Comparison of ENCODE assay signal across 18 mouse cellular contexts in genomic region chr14:77509042-77509441, GRCm38 (mm10).
"Had no signal": no experiment of that assay in that cellular context is flagged by ENCODE, and none has a peak within 500 bp of the region (broad histone marks: within the 10 kb centered on the region; RNA-seq: fewer than 3 reads in every experiment).

No protein-coding gene starts in this region.

- ATAC-seq: midbrain, embryonic 16.5 days had no signal

- H3K4me3 ChIP-seq: midbrain, embryonic 10.5 days; midbrain, embryonic 12.5 days; myocyte; neural tube, embryonic 13.5 days; neural tube, embryonic 15.5 days had no signal

- H3K27me3 ChIP-seq: midbrain, embryonic 12.5 days; neural tube, embryonic 13.5 days; neural tube, embryonic 15.5 days had no signal

- H3K4me2 ChIP-seq: lung, embryonic 14.5 days; midbrain, embryonic 12.5 days; neural tube, embryonic 13.5 days; neural tube, embryonic 15.5 days had no signal

- H3K9me3 ChIP-seq: midbrain, embryonic 12.5 days; neural tube, embryonic 13.5 days; neural tube, embryonic 15.5 days had no signal

- H3K9ac ChIP-seq: lung, embryonic 14.5 days; midbrain, embryonic 12.5 days; neural tube, embryonic 13.5 days; neural tube, embryonic 15.5 days had no signal

- H3K4me1 ChIP-seq: midbrain, embryonic 10.5 days had no signal

- DNase-seq: lung, adult 18-20 months; lung, embryonic 14.5 days; lung, postnatal 10 days; lung, postnatal 4 days; midbrain, embryonic 14.5 days; retina, postnatal 1 day; right cerebral cortex, adult 18-20 months; right cerebral cortex, postnatal 4 days; spleen, adult 18-20 months; thymus, adult 18-20 months; thymus, postnatal 14 days; thymus, postnatal 36 days had no signal

- H3K36me3 ChIP-seq: neural tube, embryonic 15.5 days had no signal

- H3K27ac ChIP-seq: midbrain, embryonic 10.5 days; midbrain, embryonic 12.5 days; neural tube, embryonic 13.5 days; neural tube, embryonic 15.5 days had no signal
